Mouse (Mus musculus) activated CD4-positive, CD25-positive, alpha-beta regulatory T cell, adult 4 months (primary cell): Measurements from ENCODE around the gene Slc25a15. TPM values are rescaled to one million over a fixed set of nuclear protein-coding genes. Genes with fewer than 3 reads are reported as not detected.

Source experiments
- ATAC-seq: one replicate; pipeline ENCODE4 v1.8.0; 2017
- polyA plus RNA-seq, 2 experiments: library from polyadenylated mRNA; unstranded; fragments of 100-300 nt; shearing (Covaris generic); gene quantifications; one replicate each; pipeline ENCODE4 v1.2.1; 2017

The Slc25a15 gene
- polyA plus RNA-seq = 1 to 10 TPM; 2.9 to 3.8 TPM

- ATAC-seq = peak; percentile 84
Measured at GRCm38 (mm10) chr8:22398142-22398951, at the start of gene Slc25a15. Gene Slc25a15, minus strand, starts transcription at chr8:22398597.

GRCm38 (mm10) chr8:22411971-22412370 is 13.6 kb upstream of the Slc25a15 start:
- ATAC-seq = no peak

- peak; percentile 86 for ATAC-seq
Measured at GRCm38 (mm10) chr8:22411282-22411702, 12.9 kb upstream of the Slc25a15 start, which contains the start of gene Mrps31. Gene Mrps31, plus strand, starts transcription at chr8:22411361.

- no peak for ATAC-seq
Measured at GRCm38 (mm10) chr8:22410688-22411281, 12.4 kb upstream of the Slc25a15 start.

- peak; percentile 82 for ATAC-seq
Measured at GRCm38 (mm10) chr8:22405733-22406132, 7.3 kb upstream of the Slc25a15 start.

GRCm38 (mm10) chr8:22403235-22403634 is 4.8 kb upstream of the Slc25a15 start:
- no peak for ATAC-seq

GRCm38 (mm10) chr8:22400593-22400992 is 2.2 kb upstream of the Slc25a15 start:
- no peak for ATAC-seq

- ATAC-seq = no peak
Measured at GRCm38 (mm10) chr8:22399285-22399880, 986 bp upstream of the Slc25a15 start.

- peak; percentile 9 for ATAC-seq
Measured at GRCm38 (mm10) chr8:22397811-22398141, 621 bp downstream of the Slc25a15 start.

GRCm38 (mm10) chr8:22395256-22395655 is 3.1 kb downstream of the Slc25a15 start:
- no peak for ATAC-seq

- ATAC-seq = no peak
Measured at GRCm38 (mm10) chr8:22394471-22394870, 3.9 kb downstream of the Slc25a15 start.

- ATAC-seq = no peak
Measured at GRCm38 (mm10) chr8:22390766-22391463, 7.5 kb downstream of the Slc25a15 start.

- ATAC-seq = no peak
Measured at GRCm38 (mm10) chr8:22389874-22390273, 8.5 kb downstream of the Slc25a15 start.

- ATAC-seq = no peak
Measured at GRCm38 (mm10) chr8:22385158-22385557, 13.2 kb downstream of the Slc25a15 start.

GRCm38 (mm10) chr8:22382824-22383595 is 15.4 kb downstream of the Slc25a15 start:
- no peak for ATAC-seq

GRCm38 (mm10) chr8:22380934-22381333 is 17.5 kb downstream of the Slc25a15 start:
- ATAC-seq = no peak

- no peak for ATAC-seq
Measured at GRCm38 (mm10) chr8:22376903-22377302, 21.5 kb downstream of the Slc25a15 start.

GRCm38 (mm10) chr8:22376311-22376710 is 22.1 kb downstream of the Slc25a15 start:
- no peak for ATAC-seq

GRCm38 (mm10) chr8:22359882-22360281 is 38.5 kb downstream of the Slc25a15 start:
- no peak for ATAC-seq

GRCm38 (mm10) chr8:22359359-22359758 is 39.0 kb downstream of the Slc25a15 start:
- ATAC-seq = no peak

GRCm38 (mm10) chr8:22335426-22335825 is 63.0 kb downstream of the Slc25a15 start:
- no peak for ATAC-seq
